Mouse (Mus musculus): ENCODE measurements around the gene Fgd5.

DNA sequence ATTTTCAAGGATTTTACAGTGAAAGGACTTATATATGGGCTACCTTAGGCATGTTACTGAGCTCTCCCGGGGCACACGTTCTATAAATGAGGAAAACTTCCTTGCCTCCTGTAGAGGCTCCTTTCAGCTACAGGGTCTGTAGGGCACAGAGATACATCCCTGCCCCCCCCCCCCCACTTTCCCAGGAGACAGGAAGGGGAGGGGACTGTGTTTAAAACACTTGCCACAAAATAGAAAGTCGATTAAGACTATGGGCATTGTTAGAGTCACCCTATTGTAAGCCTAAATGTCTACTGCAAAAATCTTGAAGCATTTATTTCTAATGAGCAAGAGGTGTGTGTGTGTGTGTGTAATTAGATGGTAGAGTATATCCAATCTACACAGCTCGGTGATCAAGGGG, 111.8 kb downstream of the Fgd5 start:
- no peak for TF ChIP-seq E2F4 (IDR thresholded peaks at IDR 0.05; ENCODE audit: insufficient replicate concordance, low read depth, low read length)
- TF ChIP-seq ZC3H11A (IDR thresholded peaks at IDR 0.05; ENCODE audit: low read depth, low read length): no peak
- TF ChIP-seq POLR2A (IDR thresholded peaks at IDR 0.05; ENCODE audit: low read depth, low read length): no peak
- no peak for TF ChIP-seq CTCF (conservative IDR thresholded peaks at IDR 0.05 in 1 of 2, IDR thresholded peaks at IDR 0.05 in 1 of 2; ENCODE audit: low read depth in 2 of 2, low read length in 2 of 2)
- no peak for TF ChIP-seq ZNF384 (IDR thresholded peaks at IDR 0.05; ENCODE audit: low read depth, low read length)
- TF ChIP-seq CHD1 (IDR thresholded peaks at IDR 0.05; ENCODE audit: low read depth, low read length): no peak
- TF ChIP-seq MXI1 (IDR thresholded peaks at IDR 0.05; ENCODE audit: low read depth, low read length): no peak; the same call in 1 of the 2 replicates
- no peak for TF ChIP-seq MAFK (IDR thresholded peaks at IDR 0.05; ENCODE audit: insufficient replicate concordance, low read length)
- TF ChIP-seq RCOR1 (conservative IDR thresholded peaks at IDR 0.05; ENCODE audit: low read depth, low read length): no peak
- no peak for TF ChIP-seq MYC (IDR thresholded peaks at IDR 0.05; ENCODE audit: low read depth, low read length)

Measured in CH12.LX (cell line).